Mouse (Mus musculus) neural tube, embryonic 14.5 days (tissue): ENCODE data around the gene 4930568D16Rik. TPM values are rescaled to one million over a fixed set of nuclear protein-coding genes. Genes with fewer than 3 reads are reported as not detected.
A peak's percentile ranks its signal among the peaks of the same experiment; 100 is the strongest.

Experiments
- ATAC-seq: fragments of 200-750 bp; cut with Nextera tagmentation; 2 replicates; pipeline ENCODE4 v1.8.0; 2017; ENCODE audit warnings: low read depth, mild to moderate bottlenecking, moderate TSS enrichment, moderate library complexity
- H3K27ac ChIP-seq: fragments of 300-500 bp; sonication (generic); 2 replicates; pipeline ENCODE4 v1.5.1; 2014; ENCODE audit warnings: low read depth, mild to moderate bottlenecking, control low read depth, low read length, moderate library complexity, mixed read lengths
- H3K27me3 ChIP-seq: fragments of 300-500 bp; sonication (generic); 2 replicates; pipeline ENCODE4 v1.6.1; 2014; ENCODE audit warnings: low read length; ENCODE audit not compliant: control insufficient read depth, insufficient read depth
- H3K36me3 ChIP-seq: fragments of 300-500 bp; sonication (generic); 2 replicates; pipeline ENCODE4 v1.6.1; 2014; ENCODE audit warnings: low read length, mixed read lengths; ENCODE audit not compliant: control insufficient read depth, insufficient read depth
- H3K4me1 ChIP-seq: fragments of 300-500 bp; sonication (generic); 2 replicates; pipeline ENCODE4 v1.6.1; 2014; ENCODE audit warnings: low read length; ENCODE audit not compliant: control insufficient read depth, insufficient read depth
- H3K4me2 ChIP-seq: fragments of 300-500 bp; sonication (generic); 2 replicates; pipeline ENCODE4 v1.6.1; 2014; ENCODE audit warnings: mild to moderate bottlenecking, low read depth, low read length, control low read depth
- H3K4me3 ChIP-seq: fragments of 300-500 bp; sonication (generic); 2 replicates; pipeline ENCODE4 v1.5.1; 2014; ENCODE audit warnings: low read depth, low read length, control low read depth, mixed read lengths
- H3K9ac ChIP-seq: fragments of 300-500 bp; sonication (generic); replicated peaks from 2 replicates; pipeline ENCODE4 v1.6.1; 2014; ENCODE audit warnings: low read depth, mild to moderate bottlenecking, control low read depth, low read length, mixed read lengths
- H3K9me3 ChIP-seq: fragments of 300-500 bp; sonication (generic); 2 replicates; pipeline ENCODE4 v1.6.1; 2016; ENCODE audit warnings: low read length; ENCODE audit not compliant: control insufficient read depth
- WGBS: fragments of 180-500 bp; shearing (Covaris S2); extraction: QIAGEN DNeasy Blood & Tissue Kit; methylation state at CpG from one replicate; pipeline ENCODE4 v1.1.7; 2014; 5-methylcytosine and 5-hydroxymethylcytosine counted together
- polyA plus RNA-seq: library from polyadenylated mRNA; unstranded; fragments of >200 nt; fragmentation: Nextera tagmentation; extraction: Ambion mirVana; gene quantifications from 2 replicates; pipeline ENCODE4 v1.2.1, GENCODE M21; 2014

The 4930568D16Rik gene
- polyA plus RNA-seq, 1 experiment from 2014 or later, result not detected

- Histone ChIP-seq H3K4me3 (no peak overlapping the region), H3K27me3 (no peaks in the 10 kb centered on the region), H3K4me1 (no peaks in the 10 kb centered on the region), H3K4me2 (no peak overlapping the region), H3K9ac (no peak overlapping the region), H3K27ac (peak overlapping the region; percentile 46), H3K9me3 (no peaks in the 10 kb centered on the region), H3K36me3 (no peaks in the 10 kb centered on the region)
- WGBS, result 55% methylated on average over 10 of the region's 10 CpGs
- ATAC-seq, result peak; percentile 44; the same call in 1 of the 2 replicates
Measured at GRCm38 (mm10) chr2:35322404-35323164, 44.9 kb downstream of the 4930568D16Rik start.

- 89% methylated on average over 15 of the region's 15 CpGs for WGBS
- no peaks in the 10 kb centered on the region for H3K4me1 ChIP-seq
- ATAC-seq, result no peak
Measured at GRCm38 (mm10) chr2:35320399-35320798, 47.1 kb downstream of the 4930568D16Rik start.

GRCm38 (mm10) chr2:35318405-35318804 lies 49.1 kb downstream of the 4930568D16Rik start:
- Histone ChIP-seq H3K36me3 (no peaks in the 10 kb centered on the region), H3K4me1 (no peaks in the 10 kb centered on the region), H3K4me2 (no peak overlapping the region), H3K4me3 (no peak overlapping the region), H3K27me3 (no peaks in the 10 kb centered on the region), H3K9ac (no peak overlapping the region), H3K27ac (no peak overlapping the region), H3K9me3 (no peaks in the 10 kb centered on the region)
- whole genome bisulfite sequencing, result 90% methylated on average over 12 of the region's 12 CpGs
- ATAC-seq, result no peak

More at GRCm38 (mm10) chr2:35320399-35320798, 47.1 kb downstream of the 4930568D16Rik start:
- H3K9me3 ChIP-seq, result no peaks in the 10 kb centered on the region
- H3K9ac ChIP-seq, result no peak overlapping the region
- H3K27me3 ChIP-seq, result no peaks in the 10 kb centered on the region
- H3K4me3 ChIP-seq, result no peak overlapping the region
- H3K27ac ChIP-seq, result no peak overlapping the region
- no peak overlapping the region for H3K4me2 ChIP-seq
- H3K36me3 ChIP-seq, result no peaks in the 10 kb centered on the region

- Histone ChIP-seq H3K4me2 (no peak overlapping the region), H3K36me3 (no peaks in the 10 kb centered on the region), H3K9me3 (no peaks in the 10 kb centered on the region), H3K27me3 (no peaks in the 10 kb centered on the region), H3K27ac (no peak overlapping the region), H3K4me1 (no peaks in the 10 kb centered on the region), H3K4me3 (no peak overlapping the region), H3K9ac (no peak overlapping the region)
- 86% methylated on average over 4 of the region's 4 CpGs for WGBS
- ATAC-seq, result no peak
Measured at GRCm38 (mm10) chr2:35317604-35318003, 49.9 kb downstream of the 4930568D16Rik start.

- Histone ChIP-seq H3K27me3 (no peaks in the 10 kb centered on the region), H3K9ac (no peak overlapping the region), H3K4me3 (no peak overlapping the region), H3K27ac (no peak overlapping the region), H3K9me3 (no peaks in the 10 kb centered on the region), H3K4me1 (no peaks in the 10 kb centered on the region), H3K36me3 (no peaks in the 10 kb centered on the region), H3K4me2 (no peak overlapping the region)
- 49% methylated on average over 3 of the region's 3 CpGs for WGBS
- ATAC-seq, result no peak
Measured at GRCm38 (mm10) chr2:35314300-35314699, 53.2 kb downstream of the 4930568D16Rik start.

GRCm38 (mm10) chr2:35309906-35310493 lies 57.5 kb downstream of the 4930568D16Rik start:
- Histone ChIP-seq H3K9me3 (no peaks in the 10 kb centered on the region), H3K27me3 (no peaks in the 10 kb centered on the region), H3K9ac (no peak overlapping the region), H3K4me2 (no peak overlapping the region), H3K4me3 (no peak overlapping the region), H3K4me1 (no peaks in the 10 kb centered on the region), H3K36me3 (no peaks in the 10 kb centered on the region), H3K27ac (no peak overlapping the region)
- 88% methylated on average over 4 of the region's 4 CpGs for WGBS
- ATAC-seq, result no peak

- no peaks in the 10 kb centered on the region for H3K9me3 ChIP-seq
- H3K4me2 ChIP-seq, result no peak overlapping the region
- no peaks in the 10 kb centered on the region for H3K27me3 ChIP-seq
- no peak overlapping the region for H3K27ac ChIP-seq
- no peak for ATAC-seq
- no peak overlapping the region for H3K9ac ChIP-seq
- WGBS, result 50% methylated on average over 1 of the region's 1 CpGs
- no peak overlapping the region for H3K4me3 ChIP-seq
- H3K4me1 ChIP-seq, result no peaks in the 10 kb centered on the region
- no peaks in the 10 kb centered on the region for H3K36me3 ChIP-seq
Measured at GRCm38 (mm10) chr2:35308166-35308565, 59.4 kb downstream of the 4930568D16Rik start.

Other genes starting within 250 kb of the 4930568D16Rik start
- gene Rab14, start 166.6 kb downstream of the 4930568D16Rik start, polyA plus RNA-seq, result 426 and 429 TPM in 2 replicates
- 19.3 and 38.1 TPM in 2 replicates for gene Gsn, start 111.3 kb downstream of the 4930568D16Rik start, polyA plus RNA-seq
- 14.2 and 20.8 TPM in 2 replicates for gene Stom, start 30.8 kb downstream of the 4930568D16Rik start, polyA plus RNA-seq
- gene 4930402F06Rik, start 29.4 kb upstream of the 4930568D16Rik start, polyA plus RNA-seq, result not detected in 2 replicates
- 5.3 and 8.9 TPM in 2 replicates for gene Ggta1, start 95.5 kb upstream of the 4930568D16Rik start, polyA plus RNA-seq
- gene Dab2ip, start 190.5 kb upstream of the 4930568D16Rik start, polyA plus RNA-seq, result 48.5 and 54.1 TPM in 2 replicates